Mouse (Mus musculus) heart, embryonic 13.5 days (tissue): ENCODE measurements around the gene Ncln. TPM values are rescaled to one million over a fixed set of nuclear protein-coding genes. Genes with fewer than 3 reads are reported as not detected.

Experiments used
- ATAC-seq: fragments of 200-750 bp; cut with Nextera tagmentation; 2 replicates; pipeline ENCODE4 v1.8.0; 2017; ENCODE audit warnings: moderate TSS enrichment; ENCODE audit not compliant: insufficient number of reproducible peaks, low FRiP score, low TSS enrichment; ENCODE audit errors: extremely low read depth
- H3K27ac ChIP-seq: fragments of 300-500 bp; sonication (generic); replicated peaks from 2 replicates; pipeline ENCODE4 v1.5.1; 2015; ENCODE audit warnings: moderate library complexity, mild to moderate bottlenecking, inconsistent platforms
- H3K27me3 ChIP-seq: fragments of 300-500 bp; sonication (generic); replicated peaks from 2 replicates; pipeline ENCODE4 v1.6.1; 2015; ENCODE audit warnings: mild to moderate bottlenecking, inconsistent platforms
- H3K36me3 ChIP-seq: fragments of 300-500 bp; sonication (generic); 2 replicates; pipeline ENCODE4 v1.6.1; 2015; ENCODE audit warnings: mild to moderate bottlenecking, inconsistent platforms
- H3K4me1 ChIP-seq: fragments of 300-500 bp; sonication (generic); 2 replicates; pipeline ENCODE4 v1.6.1; 2015; ENCODE audit warnings: inconsistent platforms
- H3K4me2 ChIP-seq: fragments of 300-500 bp; sonication (generic); 2 replicates; pipeline ENCODE4 v1.6.1; 2015; ENCODE audit warnings: inconsistent platforms, mild to moderate bottlenecking, moderate library complexity
- H3K4me3 ChIP-seq: fragments of 300-500 bp; sonication (generic); 2 replicates; pipeline ENCODE4 v1.5.1; 2015; ENCODE audit warnings: moderate library complexity, mild to moderate bottlenecking, inconsistent platforms
- H3K9ac ChIP-seq: fragments of 300-500 bp; sonication (generic); 2 replicates; pipeline ENCODE4 v1.6.1; 2015; ENCODE audit warnings: inconsistent platforms, mild to moderate bottlenecking, moderate library complexity
- H3K9me3 ChIP-seq: fragments of 300-500 bp; sonication (generic); 2 replicates; pipeline ENCODE4 v1.6.1; 2016; ENCODE audit warnings: inconsistent platforms
- WGBS: fragments of 180-500 bp; shearing (Covaris S2); methylation state at CpG from one replicate; pipeline ENCODE4 v1.1.7; 2015; ENCODE audit warnings: mixed read lengths; 5-methylcytosine and 5-hydroxymethylcytosine counted together
- polyA plus RNA-seq: library from polyadenylated mRNA; unstranded; fragments of >200 nt; fragmentation: Nextera tagmentation; extraction: Ambion mirVana; gene quantifications from 2 replicates; pipeline ENCODE4 v1.2.1, GENCODE M21; 2015

Gene Ncln
- polyA plus RNA-seq, 1 experiment from 2014 or later, result 53.8 TPM

- Histone ChIP-seq H3K9me3 (no peaks in the 10 kb centered on the region), H3K4me1 (peaks cover 7% of the 10 kb centered on the region), H3K27me3 (peaks cover 100% of the 10 kb centered on the region), H3K27ac (no peak overlapping the region), H3K9ac (no peak overlapping the region), H3K4me2 (no peak overlapping the region), H3K4me3 (no peak overlapping the region), H3K36me3 (no peaks in the 10 kb centered on the region)
- WGBS, result 71% methylated on average over 5 of the region's 5 CpGs
- ATAC-seq, result no peak
These were observed 26.9 kb downstream of the Ncln start for GRCm38 (mm10) chr10:81469253-81469652.

- no peaks in the 10 kb centered on the region for H3K9me3 ChIP-seq
- H3K27me3 ChIP-seq, result peaks cover 100% of the 10 kb centered on the region
- H3K4me1 ChIP-seq, result peaks cover 10% of the 10 kb centered on the region
- no peak overlapping the region for H3K27ac ChIP-seq
- no peak overlapping the region for H3K4me2 ChIP-seq
- ATAC-seq, result no peak
- no peak overlapping the region for H3K9ac ChIP-seq
- H3K36me3 ChIP-seq, result no peaks in the 10 kb centered on the region
- 76% methylated on average over 16 of the region's 16 CpGs for WGBS
- no peak overlapping the region for H3K4me3 ChIP-seq
These were observed 28.4 kb downstream of the Ncln start for GRCm38 (mm10) chr10:81467670-81468235.

GRCm38 (mm10) chr10:81466881-81467280 lies 29.3 kb downstream of the Ncln start:
- Histone ChIP-seq H3K36me3 (no peaks in the 10 kb centered on the region), H3K9me3 (no peaks in the 10 kb centered on the region), H3K4me2 (no peak overlapping the region), H3K4me3 (no peak overlapping the region), H3K27ac (no peak overlapping the region), H3K4me1 (peaks cover 10% of the 10 kb centered on the region), H3K9ac (no peak overlapping the region), H3K27me3 (peaks cover 100% of the 10 kb centered on the region)
- 61% methylated on average over 14 of the region's 14 CpGs for WGBS
- no peak for ATAC-seq

GRCm38 (mm10) chr10:81466066-81466465 lies 30.1 kb downstream of the Ncln start:
- Histone ChIP-seq H3K9me3 (no peaks in the 10 kb centered on the region), H3K4me1 (peaks cover 10% of the 10 kb centered on the region), H3K9ac (no peak overlapping the region), H3K4me2 (no peak overlapping the region), H3K27me3 (peaks cover 100% of the 10 kb centered on the region), H3K36me3 (no peaks in the 10 kb centered on the region), H3K27ac (no peak overlapping the region), H3K4me3 (no peak overlapping the region)
- ATAC-seq, result no peak
- 82% methylated on average over 2 of the region's 2 CpGs for WGBS

- Histone ChIP-seq H3K9me3 (no peaks in the 10 kb centered on the region), H3K36me3 (no peaks in the 10 kb centered on the region), H3K4me3 (no peak overlapping the region), H3K4me2 (no peak overlapping the region), H3K9ac (no peak overlapping the region), H3K4me1 (peaks cover 12% of the 10 kb centered on the region), H3K27me3 (peaks cover 100% of the 10 kb centered on the region), H3K27ac (no peak overlapping the region)
- no peak for ATAC-seq
- WGBS, result 4% methylated on average over 5 of the region's 5 CpGs
These were observed 30.9 kb downstream of the Ncln start for GRCm38 (mm10) chr10:81465265-81465645.

- Histone ChIP-seq H3K9ac (0 out of 2 replicates have a peak overlapping the region, but pooled peaks have one; percentile 24), H3K27me3 (peaks cover 100% of the 10 kb centered on the region), H3K36me3 (no peaks in the 10 kb centered on the region), H3K9me3 (no peaks in the 10 kb centered on the region), H3K4me2 (peak overlapping the region; percentile 55), H3K4me3 (peak overlapping the region; percentile 36), H3K4me1 (peaks cover 12% of the 10 kb centered on the region), H3K27ac (no peak overlapping the region)
- WGBS, result 3% methylated on average over 33 of the region's 33 CpGs
- ATAC-seq, result peak; percentile 70
These were observed 31.6 kb downstream of the Ncln start for GRCm38 (mm10) chr10:81464405-81465264.

- H3K9ac ChIP-seq, result no peak overlapping the region
- peaks cover 100% of the 10 kb centered on the region for H3K27me3 ChIP-seq
- H3K4me3 ChIP-seq, result no peak overlapping the region
- no peak overlapping the region; the same call in 1 of the 2 replicates for H3K4me2 ChIP-seq
- H3K36me3 ChIP-seq, result no peaks in the 10 kb centered on the region
- no peak overlapping the region for H3K27ac ChIP-seq
- WGBS, result 54% methylated on average over 4 of the region's 4 CpGs
- H3K9me3 ChIP-seq, result no peaks in the 10 kb centered on the region
- peaks cover 12% of the 10 kb centered on the region for H3K4me1 ChIP-seq
- no peak for ATAC-seq
These were observed 32.7 kb downstream of the Ncln start for GRCm38 (mm10) chr10:81463531-81463930.

GRCm38 (mm10) chr10:81462917-81463316 lies 33.3 kb downstream of the Ncln start:
- H3K36me3 ChIP-seq, result no peaks in the 10 kb centered on the region
- peaks cover 100% of the 10 kb centered on the region for H3K27me3 ChIP-seq

GRCm38 (mm10) chr10:81462415-81462804 lies 33.8 kb downstream of the Ncln start:
- no peak overlapping the region for H3K4me2 ChIP-seq
- no peak overlapping the region for H3K4me3 ChIP-seq
- no peak overlapping the region for H3K27ac ChIP-seq
- no peaks in the 10 kb centered on the region for H3K36me3 ChIP-seq
- WGBS, result 37% methylated on average over 7 of the region's 7 CpGs
- no peak overlapping the region for H3K9ac ChIP-seq
- ATAC-seq, result no peak
- peaks cover 100% of the 10 kb centered on the region for H3K27me3 ChIP-seq
- peaks cover 12% of the 10 kb centered on the region for H3K4me1 ChIP-seq
- no peaks in the 10 kb centered on the region for H3K9me3 ChIP-seq

More at GRCm38 (mm10) chr10:81462917-81463316, 33.3 kb downstream of the Ncln start:
- H3K4me3 ChIP-seq, result no peak overlapping the region
- WGBS, result 63% methylated on average over 7 of the region's 7 CpGs
- H3K27ac ChIP-seq, result no peak overlapping the region
- no peaks in the 10 kb centered on the region for H3K9me3 ChIP-seq
- no peak overlapping the region for H3K4me2 ChIP-seq
- H3K4me1 ChIP-seq, result peaks cover 12% of the 10 kb centered on the region
- H3K9ac ChIP-seq, result no peak overlapping the region
- ATAC-seq, result no peak

GRCm38 (mm10) chr10:81461673-81462414 lies 34.3 kb downstream of the Ncln start:
- 6% methylated on average over 16 of the region's 16 CpGs for WGBS
- H3K36me3 ChIP-seq, result no peaks in the 10 kb centered on the region
- no peak overlapping the region for H3K4me3 ChIP-seq
- H3K4me1 ChIP-seq, result peaks cover 12% of the 10 kb centered on the region
- H3K27ac ChIP-seq, result no peak overlapping the region
- H3K9me3 ChIP-seq, result no peaks in the 10 kb centered on the region
- H3K9ac ChIP-seq, result no peak overlapping the region
- no peak overlapping the region for H3K4me2 ChIP-seq
- H3K27me3 ChIP-seq, result peaks cover 100% of the 10 kb centered on the region
- ATAC-seq, result no peak

- Histone ChIP-seq H3K4me1 (peaks cover 12% of the 10 kb centered on the region), H3K36me3 (no peaks in the 10 kb centered on the region), H3K27me3 (peaks cover 100% of the 10 kb centered on the region), H3K27ac (no peak overlapping the region), H3K4me2 (no peak overlapping the region), H3K9ac (no peak overlapping the region), H3K4me3 (no peak overlapping the region), H3K9me3 (no peaks in the 10 kb centered on the region)
- ATAC-seq, result no peak
- 37% methylated on average over 11 of the region's 11 CpGs for WGBS
These were observed 35.2 kb downstream of the Ncln start for GRCm38 (mm10) chr10:81460951-81461350.
